Mouse (Mus musculus) natural killer cell, adult 2 months (primary cell): ENCODE data around the gene Tmprss13.

Source experiments
- DNase-seq, 2 experiments: peaks; one replicate each; pipeline ENCODE4 v3.0.0; 2022; ENCODE audit warnings: low spot score in 2 of 2

The Tmprss13 gene

DNA sequence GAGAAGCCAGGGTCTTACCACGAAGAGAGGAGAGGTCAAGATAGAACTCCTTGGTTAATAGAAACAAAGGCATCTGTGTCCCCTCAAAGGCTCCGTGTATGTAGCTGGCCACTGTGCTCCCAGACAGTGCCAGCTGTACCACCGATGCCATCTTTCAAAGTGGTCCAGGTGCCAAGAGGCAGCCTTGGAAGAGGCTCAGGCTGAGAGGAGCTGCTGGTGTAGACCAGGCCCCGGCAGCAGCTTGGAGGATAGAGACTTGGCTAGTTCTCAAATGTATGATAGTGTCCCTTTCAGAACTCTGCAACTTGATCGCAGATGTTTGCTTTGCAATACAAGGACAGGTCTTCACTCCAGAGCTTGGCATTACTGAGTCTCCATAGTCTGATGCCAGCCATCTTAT, 63.4 kb downstream of the Tmprss13 start:
- no peak for DNase-seq

DNA sequence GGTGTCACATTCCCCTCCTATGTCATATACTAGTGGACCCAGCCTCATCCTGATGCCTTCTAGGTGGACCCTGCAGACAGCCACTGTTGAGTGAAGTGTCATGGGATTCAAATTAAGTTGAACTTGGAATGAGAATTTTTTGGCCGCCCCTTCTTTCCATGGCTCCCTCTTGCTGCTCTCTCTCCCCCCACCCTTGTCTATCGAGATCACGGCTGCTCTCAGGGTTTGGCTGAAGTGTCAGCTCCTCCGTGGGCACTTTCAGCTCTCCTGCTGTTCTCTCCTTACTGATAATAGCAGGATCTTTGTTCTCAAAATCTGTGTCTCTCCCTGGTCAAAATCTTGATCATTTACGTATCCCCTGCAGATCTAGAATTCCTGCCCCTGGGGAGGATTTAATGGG, 63.9 kb downstream of the Tmprss13 start:
- no peak for DNase-seq

DNA sequence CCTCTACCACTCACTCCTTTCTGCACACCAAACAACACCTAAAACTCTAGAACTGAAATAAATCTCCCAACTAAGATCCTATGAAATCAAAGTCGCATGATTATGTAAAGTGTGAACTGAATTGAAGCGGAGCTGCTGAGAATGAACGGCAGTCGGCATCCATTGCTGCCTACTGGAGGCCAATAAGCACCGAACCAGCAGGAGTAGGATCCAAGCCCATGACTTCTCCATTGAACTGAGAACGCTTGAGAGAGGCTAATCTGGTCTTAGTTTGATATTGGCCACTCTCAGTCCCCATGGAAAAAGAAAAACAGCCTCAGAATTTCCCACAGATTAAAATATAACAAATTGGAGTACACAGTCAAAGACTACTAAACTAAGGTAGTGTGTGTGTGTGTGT, 65.0 kb downstream of the Tmprss13 start:
- no peak for DNase-seq

GRCm38 (mm10) chr9:45386698-45387097, 67.8 kb downstream of the Tmprss13 start:
- DNase-seq = no peak

- DNase-seq = peak; percentile 82 to 88
Observed at GRCm38 (mm10) chr9:45388385-45388994, 69.6 kb downstream of the Tmprss13 start.

DNA sequence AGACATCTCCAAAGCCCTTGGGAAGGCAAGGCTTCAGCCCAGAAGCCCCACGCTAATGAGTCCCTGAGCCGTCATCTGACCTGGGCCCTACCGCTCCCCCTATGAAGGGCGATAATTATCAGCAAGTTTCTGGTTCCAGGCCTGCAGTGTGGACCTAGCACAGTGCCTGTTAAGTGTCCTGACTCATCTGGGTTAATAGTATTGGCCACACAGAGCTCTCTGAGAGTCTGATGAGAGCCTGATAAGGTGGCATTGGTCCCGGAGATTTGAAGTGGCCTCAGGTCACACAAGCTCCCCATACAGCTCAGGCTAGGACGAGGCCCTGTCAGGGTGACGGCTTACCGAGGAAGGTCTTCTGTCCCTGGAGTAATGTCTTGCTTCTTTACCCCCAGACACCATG, 70.7 kb downstream of the Tmprss13 start:
- no peak for DNase-seq

DNA sequence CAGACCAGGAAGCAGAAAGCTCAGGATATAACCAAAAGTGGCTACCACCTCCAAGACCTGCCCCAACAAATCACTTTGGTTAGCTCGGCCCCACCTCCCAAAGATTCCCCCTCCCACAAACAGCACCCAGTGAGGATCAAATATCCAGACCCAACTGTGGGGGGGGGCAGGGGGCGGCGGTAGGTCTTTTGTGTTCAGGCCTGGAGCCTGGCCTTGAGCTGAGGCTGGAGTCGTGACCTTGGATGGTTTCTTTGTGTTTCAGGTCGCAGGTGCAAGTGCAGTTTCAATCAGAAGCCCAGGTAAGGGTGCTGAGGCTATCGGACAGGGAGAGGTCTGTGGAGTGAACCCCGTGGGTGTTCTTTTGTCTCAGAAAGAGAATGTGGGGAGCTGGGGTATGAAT, 72.4 kb downstream of the Tmprss13 start:
- no peak for DNase-seq

DNA sequence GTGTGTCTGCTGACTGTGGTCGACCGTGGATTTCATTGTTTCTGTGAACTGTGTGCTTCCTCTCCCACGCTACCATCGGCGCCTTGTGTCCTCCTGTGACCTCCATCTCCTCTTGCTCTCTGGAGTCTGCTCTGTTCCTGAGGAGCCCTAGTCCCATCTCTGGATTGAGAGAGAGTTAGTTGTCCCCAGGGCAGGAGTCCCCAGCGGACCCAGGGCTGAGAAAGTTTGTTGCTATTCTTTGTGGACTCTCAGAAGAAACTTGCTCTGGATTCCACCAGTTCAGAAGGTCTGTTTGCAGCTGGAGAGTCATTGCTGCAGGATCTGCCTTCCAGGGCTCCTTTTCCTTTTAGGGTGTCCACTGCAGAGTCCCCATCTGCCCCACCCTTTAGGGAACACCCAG, 76.3 kb downstream of the Tmprss13 start:
- no peak for DNase-seq

GRCm38 (mm10) chr9:45395796-45396195, 76.9 kb downstream of the Tmprss13 start:
- DNase-seq = no peak
